ENCODE assay signal across 22 mouse cellular contexts in genomic region chr1:126637515-126637914, GRCm38 (mm10).
DNase-seq lines count a peak whose midpoint lies in the region; ATAC-seq and TF ChIP-seq lines count a peak whose summit lies in the region.
"Had no signal": no experiment of that assay in that cellular context is flagged by ENCODE, and none has a peak within 500 bp of the region (broad histone marks: within the 10 kb centered on the region; RNA-seq: fewer than 3 reads in every experiment).

No protein-coding gene starts in this region.

- H3K9me3 ChIP-seq in lung, embryonic 14.5 days (ENCODE audit: low read depth, low read length): no peaks in the 10 kb centered on the region
- H3K9me3 ChIP-seq in lung, embryonic 16.5 days (ENCODE audit: control insufficient read depth, low read length): no peaks in the 10 kb centered on the region
- H3K9me3 ChIP-seq: embryonic facial prominence, embryonic 13.5 days; embryonic facial prominence, embryonic 15.5 days; forebrain, embryonic 10.5 days; forebrain, embryonic 12.5 days had no signal

- no peak for ATAC-seq in lung, embryonic 14.5 days (ENCODE audit: insufficient read depth)
- ATAC-seq in lung, embryonic 16.5 days (ENCODE audit: low read depth): peak; percentile 84; the same call in 1 of the 2 replicates
- ATAC-seq: forebrain, embryonic 14.5 days had no signal

- peak; percentile 11 for DNase-seq in lung, embryonic 14.5 days
- DNase-seq in lung, adult 18-20 months: no peak
- no peak for DNase-seq in lung, postnatal 14 days
- peak; percentile 20 for DNase-seq in lung, postnatal 25 days (ENCODE audit: low spot score)
- no peak for DNase-seq in lung, postnatal 36 days
- DNase-seq: adrenal gland, adult 2 months; adrenal gland, postnatal 10 days; adrenal gland, postnatal 25 days; cerebellum, adult 11 months; cerebellum, adult 18-20 months; cerebellum, adult 8-10 months; cerebellum, adult 9-11 months; cerebellum, postnatal 14 days; cerebellum, postnatal 36 days; embryo, embryonic 11 days had no signal

- H3K27me3 ChIP-seq in lung, embryonic 14.5 days (ENCODE audit: insufficient read depth, low read length): no peaks in the 10 kb centered on the region
- no peaks in the 10 kb centered on the region for H3K27me3 ChIP-seq in lung, embryonic 16.5 days (ENCODE audit: control insufficient read depth, insufficient read depth, low read depth, low read length)
- H3K27me3 ChIP-seq: embryonic facial prominence, embryonic 13.5 days; embryonic facial prominence, embryonic 15.5 days; forebrain, embryonic 12.5 days had no signal

- H3K4me2 ChIP-seq in lung, embryonic 14.5 days: no peak overlapping the region
- H3K4me2 ChIP-seq in lung, embryonic 16.5 days (ENCODE audit: low read depth, low read length): no peak overlapping the region
- H3K4me2 ChIP-seq: embryonic facial prominence, embryonic 13.5 days; embryonic facial prominence, embryonic 15.5 days; forebrain, embryonic 12.5 days had no signal

- H3K36me3 ChIP-seq in lung, embryonic 14.5 days (ENCODE audit: insufficient read depth): no peaks in the 10 kb centered on the region
- H3K36me3 ChIP-seq in lung, embryonic 16.5 days (ENCODE audit: control insufficient read depth, insufficient read depth, low read length): no peaks in the 10 kb centered on the region
- H3K36me3 ChIP-seq: embryonic facial prominence, embryonic 13.5 days; embryonic facial prominence, embryonic 15.5 days; forebrain, embryonic 10.5 days; forebrain, embryonic 12.5 days had no signal

- H3K9ac ChIP-seq in lung, embryonic 14.5 days: no peak overlapping the region
- no peak overlapping the region for H3K9ac ChIP-seq in lung, embryonic 16.5 days (ENCODE audit: low read length)
- H3K9ac ChIP-seq: embryonic facial prominence, embryonic 13.5 days; embryonic facial prominence, embryonic 15.5 days; forebrain, embryonic 12.5 days had no signal

- H3K27ac ChIP-seq in lung, embryonic 14.5 days (ENCODE audit: low read depth): no peak overlapping the region
- H3K27ac ChIP-seq in lung, embryonic 16.5 days (ENCODE audit: low read length): no peak overlapping the region
- H3K27ac ChIP-seq: embryonic facial prominence, embryonic 13.5 days; embryonic facial prominence, embryonic 15.5 days; forebrain, embryonic 10.5 days; forebrain, embryonic 12.5 days had no signal

- 53% methylated on average over 1 of the region's 1 CpGs for WGBS in lung, embryonic 14.5 days
- 59% methylated on average over 1 of the region's 1 CpGs for WGBS in lung, embryonic 16.5 days

- no peak overlapping the region for H3K4me3 ChIP-seq in lung, embryonic 14.5 days (ENCODE audit: low read depth, low read length)
- no peak overlapping the region for H3K4me3 ChIP-seq in lung, embryonic 16.5 days (ENCODE audit: low read length)
- H3K4me3 ChIP-seq: embryonic facial prominence, embryonic 13.5 days; embryonic facial prominence, embryonic 15.5 days; erythroblast, embryonic 14.5 days; forebrain, embryonic 10.5 days; forebrain, embryonic 12.5 days had no signal

- no peaks in the 10 kb centered on the region for H3K4me1 ChIP-seq in lung, embryonic 14.5 days (ENCODE audit: insufficient read depth)
- H3K4me1 ChIP-seq in lung, embryonic 16.5 days (replicated peaks; ENCODE audit: control insufficient read depth, insufficient read depth, low read length): no peaks in the 10 kb centered on the region; the same call in 1 of the 2 replicates
- H3K4me1 ChIP-seq: embryonic facial prominence, embryonic 13.5 days; embryonic facial prominence, embryonic 15.5 days; forebrain, embryonic 10.5 days; forebrain, embryonic 12.5 days had no signal

- no peak for TF ChIP-seq CTCF in lung, embryonic 14.5 days (IDR thresholded peaks at IDR 0.05; ENCODE audit: low read depth)

Comparison
In these comparisons a context has a peak if more than half of its experiments do, and no peak if none do; other contexts are left out.
1. DNase-seq: peak in lung, embryonic 14.5 days (single experiment) and lung, postnatal 25 days (single experiment); none in lung, adult 18-20 months (0 of 2), lung, postnatal 14 days (single experiment) and lung, postnatal 36 days (single experiment).